Mouse (Mus musculus): Measurements from ENCODE around the gene Dgcr2. TPM values are rescaled to one million over a fixed set of nuclear protein-coding genes. Genes with fewer than 3 reads are reported as not detected.
A peak's percentile ranks its signal among the peaks of the same experiment; 100 is the strongest.

Gene Dgcr2
- total and polyA plus RNA-seq, 2 experiments = 31.6 to 82.2 TPM

GRCm38 (mm10) chr16:17853263-17853662 is 45.1 kb downstream of the Dgcr2 start:
- WGBS = 87% methylated on average over 2 of the region's 2 CpGs
- Histone ChIP-seq H3K36me3 (ENCODE audit: control insufficient read depth, insufficient read depth, low read length) (peaks cover 55% of the 10 kb centered on the region), H3K4me3 (ENCODE audit: insufficient read depth, low read depth, low read length) (no peak overlapping the region), H3K79me2 (ENCODE audit: control insufficient read depth, insufficient read depth, low read length) (no peaks in the 10 kb centered on the region), H3K27me3 (ENCODE audit: control insufficient read depth, insufficient read depth, low read length) (no peaks in the 10 kb centered on the region), H3K4me1 (ENCODE audit: control insufficient read depth, insufficient read depth, low read length) (no peaks in the 10 kb centered on the region), H3K9ac (ENCODE audit: low read depth, low read length) (no peak overlapping the region), H3K27ac (replicated peaks; ENCODE audit: insufficient read depth, low read depth, low read length) (no peak overlapping the region)
- DNase-seq (ENCODE audit: extremely low read depth, low read depth, low spot score) = no peak
- TF ChIP-seq CTCF (IDR thresholded peaks at IDR 0.05; ENCODE audit: low read depth, low read length) (no peak), POLR2A (IDR thresholded peaks at IDR 0.05; ENCODE audit: extremely low read depth, insufficient read depth, low read length) (no peak)

GRCm38 (mm10) chr16:17851860-17852259 is 46.5 kb downstream of the Dgcr2 start:
- no peaks in the 10 kb centered on the region for H3K27me3 ChIP-seq (ENCODE audit: control insufficient read depth, insufficient read depth, low read length)
- no peak for DNase-seq (ENCODE audit: extremely low read depth, low read depth, low spot score)
- H3K27ac ChIP-seq (replicated peaks; ENCODE audit: insufficient read depth, low read depth, low read length) = no peak overlapping the region
- H3K4me3 ChIP-seq (ENCODE audit: insufficient read depth, low read depth, low read length) = no peak overlapping the region
- H3K79me2 ChIP-seq (ENCODE audit: control insufficient read depth, insufficient read depth, low read length) = no peaks in the 10 kb centered on the region
- 94% methylated on average over 1 of the region's 1 CpGs for WGBS
- peaks cover 53% of the 10 kb centered on the region for H3K36me3 ChIP-seq (ENCODE audit: control insufficient read depth, insufficient read depth, low read length)
- H3K9ac ChIP-seq (ENCODE audit: low read depth, low read length) = no peak overlapping the region
- no peak for TF ChIP-seq CTCF (IDR thresholded peaks at IDR 0.05; ENCODE audit: low read depth, low read length)
- no peaks in the 10 kb centered on the region for H3K4me1 ChIP-seq (ENCODE audit: control insufficient read depth, insufficient read depth, low read length)

GRCm38 (mm10) chr16:17851331-17851730 is 47.0 kb downstream of the Dgcr2 start:
- 97% methylated on average over 5 of the region's 5 CpGs for WGBS

GRCm38 (mm10) chr16:17849486-17849885 is 48.9 kb downstream of the Dgcr2 start:
- H3K9ac ChIP-seq (ENCODE audit: low read depth, low read length) = no peak overlapping the region
- no peaks in the 10 kb centered on the region for H3K27me3 ChIP-seq (ENCODE audit: control insufficient read depth, insufficient read depth, low read length)

More at GRCm38 (mm10) chr16:17851331-17851730, 47.0 kb downstream of the Dgcr2 start:
- Histone ChIP-seq H3K4me3 (ENCODE audit: insufficient read depth, low read depth, low read length) (no peak overlapping the region), H3K36me3 (ENCODE audit: control insufficient read depth, insufficient read depth, low read length) (peaks cover 52% of the 10 kb centered on the region), H3K9ac (ENCODE audit: low read depth, low read length) (no peak overlapping the region), H3K27me3 (ENCODE audit: control insufficient read depth, insufficient read depth, low read length) (no peaks in the 10 kb centered on the region), H3K79me2 (ENCODE audit: control insufficient read depth, insufficient read depth, low read length) (no peaks in the 10 kb centered on the region), H3K4me1 (ENCODE audit: control insufficient read depth, insufficient read depth, low read length) (no peaks in the 10 kb centered on the region), H3K27ac (replicated peaks; ENCODE audit: insufficient read depth, low read depth, low read length) (no peak overlapping the region)
- TF ChIP-seq POLR2A (IDR thresholded peaks at IDR 0.05; ENCODE audit: extremely low read depth, insufficient read depth, low read length) (no peak), CTCF (IDR thresholded peaks at IDR 0.05; ENCODE audit: low read depth, low read length) (no peak)
- DNase-seq (ENCODE audit: extremely low read depth, low read depth, low spot score) = no peak

GRCm38 (mm10) chr16:17848928-17849327 is 49.4 kb downstream of the Dgcr2 start:
- no peak overlapping the region for H3K4me3 ChIP-seq (ENCODE audit: insufficient read depth, low read depth, low read length)
- no peak overlapping the region for H3K27ac ChIP-seq (replicated peaks; ENCODE audit: insufficient read depth, low read depth, low read length)
- no peaks in the 10 kb centered on the region for H3K79me2 ChIP-seq (ENCODE audit: control insufficient read depth, insufficient read depth, low read length)
- peaks cover 50% of the 10 kb centered on the region for H3K36me3 ChIP-seq (ENCODE audit: control insufficient read depth, insufficient read depth, low read length)
- 41% methylated on average over 1 of the region's 1 CpGs for WGBS
- no peaks in the 10 kb centered on the region for H3K4me1 ChIP-seq (ENCODE audit: control insufficient read depth, insufficient read depth, low read length)
- H3K27me3 ChIP-seq (ENCODE audit: control insufficient read depth, insufficient read depth, low read length) = no peaks in the 10 kb centered on the region
- TF ChIP-seq CTCF (IDR thresholded peaks at IDR 0.05; ENCODE audit: low read depth, low read length) = peak; percentile 61
- no peak for TF ChIP-seq POLR2A (IDR thresholded peaks at IDR 0.05; ENCODE audit: extremely low read depth, insufficient read depth, low read length)
- H3K9ac ChIP-seq (ENCODE audit: low read depth, low read length) = no peak overlapping the region
- peak; percentile 43 for DNase-seq (ENCODE audit: extremely low read depth, low read depth, low spot score)

More at GRCm38 (mm10) chr16:17849486-17849885, 48.9 kb downstream of the Dgcr2 start:
- Histone ChIP-seq H3K27ac (replicated peaks; ENCODE audit: insufficient read depth, low read depth, low read length) (no peak overlapping the region), H3K4me1 (ENCODE audit: control insufficient read depth, insufficient read depth, low read length) (no peaks in the 10 kb centered on the region), H3K4me3 (ENCODE audit: insufficient read depth, low read depth, low read length) (no peak overlapping the region), H3K36me3 (ENCODE audit: control insufficient read depth, insufficient read depth, low read length) (peaks cover 55% of the 10 kb centered on the region), H3K79me2 (ENCODE audit: control insufficient read depth, insufficient read depth, low read length) (no peaks in the 10 kb centered on the region)
- no peak for DNase-seq (ENCODE audit: extremely low read depth, low read depth, low spot score)
- 90% methylated on average over 6 of the region's 6 CpGs for whole genome bisulfite sequencing
- TF ChIP-seq POLR2A (IDR thresholded peaks at IDR 0.05; ENCODE audit: extremely low read depth, insufficient read depth, low read length) = no peak
- TF ChIP-seq CTCF (IDR thresholded peaks at IDR 0.05; ENCODE audit: low read depth, low read length) = no peak

GRCm38 (mm10) chr16:17848431-17848830 is 49.9 kb downstream of the Dgcr2 start:
- H3K27ac ChIP-seq (replicated peaks; ENCODE audit: insufficient read depth, low read depth, low read length) = no peak overlapping the region
- no peaks in the 10 kb centered on the region for H3K4me1 ChIP-seq (ENCODE audit: control insufficient read depth, insufficient read depth, low read length)
- H3K27me3 ChIP-seq (ENCODE audit: control insufficient read depth, insufficient read depth, low read length) = no peaks in the 10 kb centered on the region
- H3K36me3 ChIP-seq (ENCODE audit: control insufficient read depth, insufficient read depth, low read length) = peaks cover 49% of the 10 kb centered on the region
- H3K79me2 ChIP-seq (ENCODE audit: control insufficient read depth, insufficient read depth, low read length) = no peaks in the 10 kb centered on the region
- no peak overlapping the region for H3K4me3 ChIP-seq (ENCODE audit: insufficient read depth, low read depth, low read length)
- no peak for DNase-seq (ENCODE audit: extremely low read depth, low read depth, low spot score)
- WGBS = 84% methylated on average over 6 of the region's 6 CpGs
- H3K9ac ChIP-seq (ENCODE audit: low read depth, low read length) = no peak overlapping the region
- TF ChIP-seq CTCF (IDR thresholded peaks at IDR 0.05; ENCODE audit: low read depth, low read length) (no peak), POLR2A (IDR thresholded peaks at IDR 0.05; ENCODE audit: extremely low read depth, insufficient read depth, low read length) (no peak)
